Mouse (Mus musculus) kidney, postnatal 4 days (tissue): ENCODE measurements around the gene Smarcb1.

Source experiments
- DNase-seq, 2 experiments: peaks; one replicate each; pipeline ENCODE4 v3.0.0; 2021; ENCODE audit warnings: mixed read lengths in 2 of 2

Smarcb1 gene

GRCm38 (mm10) chr10:75932891-75933290, 11.5 kb upstream of the Smarcb1 start, which contains the start of gene Chchd10:
Gene Chchd10, plus strand, starts transcription at chr10:75933130.
- DNase-seq: no peak

GRCm38 (mm10) chr10:75932081-75932678, 10.8 kb upstream of the Smarcb1 start:
- peak; percentile 81 to 87 for DNase-seq

- no peak for DNase-seq
Observed at GRCm38 (mm10) chr10:75931311-75931710, 9.9 kb upstream of the Smarcb1 start.

- peak; percentile 67 to 72 for DNase-seq
Observed at GRCm38 (mm10) chr10:75930304-75930703, 8.9 kb upstream of the Smarcb1 start.

GRCm38 (mm10) chr10:75926396-75926795, 5.0 kb upstream of the Smarcb1 start:
- DNase-seq: no peak

GRCm38 (mm10) chr10:75924324-75924723, 2.9 kb upstream of the Smarcb1 start:
- DNase-seq: no peak

- peak in 1 of 2 experiments; percentile 33 for DNase-seq
Observed at GRCm38 (mm10) chr10:75921726-75922560, 526 bp upstream of the Smarcb1 start.

GRCm38 (mm10) chr10:75919026-75919425, 2.4 kb downstream of the Smarcb1 start:
- DNase-seq: no peak

GRCm38 (mm10) chr10:75916840-75917239, 4.6 kb downstream of the Smarcb1 start:
- DNase-seq: no peak

GRCm38 (mm10) chr10:75915557-75915956, 5.9 kb downstream of the Smarcb1 start:
- no peak for DNase-seq

GRCm38 (mm10) chr10:75913013-75913589, 8.3 kb downstream of the Smarcb1 start:
- DNase-seq: no peak

- no peak for DNase-seq
Observed at GRCm38 (mm10) chr10:75910698-75911097, 10.7 kb downstream of the Smarcb1 start.

GRCm38 (mm10) chr10:75906882-75907281, 14.5 kb downstream of the Smarcb1 start:
- no peak for DNase-seq

GRCm38 (mm10) chr10:75904391-75904790, 17.0 kb downstream of the Smarcb1 start:
- no peak for DNase-seq

GRCm38 (mm10) chr10:75898846-75899245, 22.6 kb downstream of the Smarcb1 start:
- DNase-seq: peak in 1 of 2 experiments; percentile 21

- no peak for DNase-seq
Observed at GRCm38 (mm10) chr10:75898039-75898564, 23.3 kb downstream of the Smarcb1 start.

GRCm38 (mm10) chr10:75897373-75897772, 24.0 kb downstream of the Smarcb1 start:
- DNase-seq: peak; percentile 90 to 91

- DNase-seq: no peak
Observed at GRCm38 (mm10) chr10:75896208-75896607, 25.2 kb downstream of the Smarcb1 start.

GRCm38 (mm10) chr10:75895730-75896129, 25.7 kb downstream of the Smarcb1 start:
- no peak for DNase-seq

GRCm38 (mm10) chr10:75894601-75895000, 26.8 kb downstream of the Smarcb1 start:
- no peak for DNase-seq

- peak; percentile 93 to 96 for DNase-seq
Observed at GRCm38 (mm10) chr10:75893089-75893750, 28.2 kb downstream of the Smarcb1 start, which contains the start of gene Derl3. Gene Derl3, plus strand, starts transcription at chr10:75893413.

GRCm38 (mm10) chr10:75889406-75890153, 31.8 kb downstream of the Smarcb1 start:
- DNase-seq: peak in 1 of 2 experiments; percentile 44
